Mouse (Mus musculus) lung, adult 18-20 months (tissue): ENCODE data around the gene Gm14496.
"Not testable (repeated sequence)": the region's sequence is repeated elsewhere in the genome, so short reads cannot be mapped to it uniquely, and the experiment has no call there.

Source experiments
- DNase-seq, 2 experiments: peaks; one replicate each; pipeline ENCODE4 v3.0.0; 2022; ENCODE audit warnings: mixed read lengths in 2 of 2

Gene Gm14496

DNA sequence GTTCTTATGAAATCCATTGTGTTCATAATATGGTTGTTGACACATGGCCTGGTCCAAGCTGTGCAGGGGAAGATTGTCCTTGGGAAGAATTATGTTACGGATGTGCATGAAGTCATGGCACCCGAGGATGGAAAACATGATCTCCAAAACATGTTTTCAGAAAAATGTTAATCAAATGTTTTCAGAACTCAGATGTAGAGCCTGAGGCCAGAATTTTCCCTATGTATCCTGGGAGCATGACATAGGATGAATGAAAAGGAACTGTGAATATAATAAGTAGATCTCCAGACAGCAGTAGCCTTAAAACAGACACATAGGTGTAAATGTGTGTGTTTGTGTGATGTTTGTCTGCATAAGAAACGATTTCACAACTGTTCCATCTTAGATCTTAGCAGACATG, at the start of gene Gm14496:
TSS of gene Gm14496 (plus strand) at position 301 of the 400 bp plus-strand sequence.
- DNase-seq = no peak

DNA sequence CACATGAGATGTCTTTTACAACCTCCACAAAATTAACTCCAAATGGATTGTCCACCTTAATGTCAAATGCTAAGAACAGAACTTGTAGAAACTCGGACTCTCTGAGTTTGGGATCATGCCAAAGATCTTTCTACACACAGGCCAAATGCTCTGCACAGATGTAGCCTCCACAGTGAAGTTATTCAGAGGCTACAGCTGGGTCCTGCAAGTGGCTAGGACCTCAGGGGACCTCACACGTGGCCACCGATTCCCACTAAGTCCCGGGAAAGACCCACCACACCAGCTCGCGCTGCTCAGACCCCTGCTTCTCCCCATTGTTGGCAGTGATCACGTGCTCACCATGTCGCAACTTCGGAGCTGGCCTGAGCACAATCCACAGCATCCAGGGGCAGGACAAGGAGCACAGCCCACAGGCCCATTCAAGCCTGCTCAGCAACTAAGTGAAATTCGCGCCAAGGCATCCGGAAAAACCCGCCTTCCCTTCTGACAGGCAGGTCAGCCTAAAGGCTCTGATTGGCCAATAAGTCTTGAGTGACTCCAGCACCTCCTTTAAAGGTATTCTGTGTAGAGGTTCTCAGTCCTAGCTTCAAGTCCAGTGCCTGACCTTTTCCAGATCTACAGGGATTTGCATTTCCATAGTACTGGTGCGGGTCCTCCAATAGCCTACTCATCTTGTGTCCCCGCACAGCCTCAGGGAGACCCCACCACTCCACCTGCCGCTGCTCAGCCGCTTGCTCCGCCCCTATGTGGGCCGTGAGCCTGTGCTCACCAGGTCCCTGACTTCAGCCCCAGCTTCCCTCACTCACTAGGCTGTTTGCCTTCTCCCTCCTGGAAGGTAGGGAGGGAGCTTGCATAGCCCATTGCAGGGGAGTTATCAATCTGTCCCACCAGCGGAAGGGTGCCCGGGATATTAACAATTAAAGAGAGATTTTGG, 37.9 kb upstream of the Gm14496 start:
- peak; percentile 4 to 5 for DNase-seq

DNA sequence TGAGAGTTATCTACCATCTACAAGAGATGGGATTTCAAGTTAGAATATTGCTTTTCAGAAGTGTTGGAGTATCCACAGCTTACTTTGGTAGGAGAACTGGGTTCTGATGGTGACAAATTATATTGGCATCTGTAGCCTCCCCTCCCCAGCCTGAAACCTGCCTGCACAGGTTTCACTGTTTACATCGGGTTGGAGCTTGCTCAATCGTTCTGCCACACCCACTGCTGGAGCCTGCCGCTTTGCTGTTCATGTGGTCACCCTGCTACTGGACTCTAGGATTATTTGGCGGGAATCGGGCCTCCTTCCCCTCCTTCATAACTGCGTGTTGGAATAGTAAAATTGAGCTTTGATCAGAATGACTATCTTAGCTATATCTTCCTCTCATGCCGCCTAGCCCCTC, 22.5 kb upstream of the Gm14496 start:
- peak in 1 of 2 experiments; percentile 0 for DNase-seq

DNA sequence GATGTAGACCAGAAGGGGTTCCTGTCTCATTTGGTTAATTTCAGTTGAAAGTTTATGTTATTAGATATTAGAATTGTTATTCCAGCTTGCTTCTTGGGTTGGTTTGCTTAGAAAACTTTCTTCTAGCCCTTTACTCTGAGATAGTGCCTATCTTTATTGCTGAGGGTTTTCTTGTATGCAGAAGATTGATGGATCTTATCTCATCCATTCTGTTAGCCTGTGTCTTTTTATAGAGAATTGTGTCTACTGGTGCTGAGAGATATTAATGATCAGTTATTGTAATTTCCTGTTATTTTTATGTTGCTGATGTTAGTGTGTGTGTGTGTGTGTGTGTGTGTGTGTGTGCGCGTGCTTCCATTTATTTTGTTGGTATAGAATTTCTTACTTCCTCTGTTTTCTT, 21.7 kb upstream of the Gm14496 start:
- no peak for DNase-seq

DNA sequence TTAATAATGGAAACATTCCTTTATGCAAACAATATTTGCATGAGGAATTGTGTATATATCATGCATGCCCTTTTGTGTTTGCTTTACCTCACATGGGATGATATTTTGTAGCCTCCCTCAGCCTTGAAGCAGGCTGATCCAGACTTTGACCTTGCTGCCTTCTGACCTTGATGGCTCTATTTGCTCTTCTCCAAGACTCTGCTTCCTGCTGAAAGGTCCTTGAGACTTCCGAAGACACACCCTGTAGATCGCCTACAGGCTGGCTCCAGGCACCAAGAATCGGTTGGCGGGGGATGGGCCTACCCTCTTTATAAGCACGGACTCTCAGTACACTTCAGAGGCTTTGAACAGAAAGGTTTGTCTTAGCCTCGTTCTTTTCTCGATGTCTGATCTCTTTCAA, 9.0 kb upstream of the Gm14496 start:
- not testable (repeated sequence) for DNase-seq
